In genomic region chr13:19162120-19162519, GRCm38 (mm10) we compare ENCODE assay signal across 20 mouse cellular contexts.
DNase-seq lines count a peak whose midpoint lies in the region; ATAC-seq and TF ChIP-seq lines count a peak whose summit lies in the region.
"Had no signal": no experiment of that assay in that cellular context is flagged by ENCODE, and none has a peak within 500 bp of the region (broad histone marks: within the 10 kb centered on the region; RNA-seq: fewer than 3 reads in every experiment).

No protein-coding gene starts in this region.

- H3K4me3 ChIP-seq in forebrain, embryonic 14.5 days (ENCODE audit: low read depth, low read length), result no peak overlapping the region
- no peak overlapping the region for H3K4me3 ChIP-seq in hindbrain, postnatal 0 days (ENCODE audit: low read length)
- H3K4me3 ChIP-seq: heart, embryonic 15.5 days; intestine, embryonic 15.5 days; kidney, embryonic 15.5 days; limb, embryonic 12.5 days; midbrain, embryonic 15.5 days; myocyte had no signal

- peak; percentile 96 for ATAC-seq in inflammation-experienced regulatory T-cells, adult 6 months
- no peak for ATAC-seq in forebrain, embryonic 14.5 days
- ATAC-seq in hindbrain, postnatal 0 days, result no peak
- ATAC-seq: intestine, embryonic 15.5 days; midbrain, embryonic 15.5 days had no signal

- no peaks in the 10 kb centered on the region for H3K4me1 ChIP-seq in forebrain, embryonic 14.5 days (ENCODE audit: control insufficient read depth, insufficient read depth, low read length)
- no peaks in the 10 kb centered on the region for H3K4me1 ChIP-seq in hindbrain, postnatal 0 days (ENCODE audit: insufficient read depth, low read length)
- H3K4me1 ChIP-seq: heart, embryonic 15.5 days; intestine, embryonic 15.5 days; kidney, embryonic 15.5 days; limb, embryonic 12.5 days; midbrain, embryonic 15.5 days had no signal

- H3K9me3 ChIP-seq in forebrain, embryonic 14.5 days (replicated peaks; ENCODE audit: control insufficient read depth, low read length), result no peaks in the 10 kb centered on the region
- H3K9me3 ChIP-seq in hindbrain, postnatal 0 days (ENCODE audit: low read length), result no peaks in the 10 kb centered on the region
- H3K9me3 ChIP-seq: heart, embryonic 15.5 days; intestine, embryonic 15.5 days; kidney, embryonic 15.5 days; limb, embryonic 12.5 days; midbrain, embryonic 15.5 days had no signal

- no peaks in the 10 kb centered on the region for H3K36me3 ChIP-seq in forebrain, embryonic 14.5 days (ENCODE audit: control insufficient read depth, insufficient read depth, low read length)
- no peaks in the 10 kb centered on the region for H3K36me3 ChIP-seq in hindbrain, postnatal 0 days (ENCODE audit: insufficient read depth, low read length)
- H3K36me3 ChIP-seq: heart, embryonic 15.5 days; intestine, embryonic 15.5 days; kidney, embryonic 15.5 days; limb, embryonic 12.5 days; midbrain, embryonic 15.5 days had no signal

- H3K27me3 ChIP-seq in forebrain, embryonic 14.5 days (replicated peaks; ENCODE audit: control insufficient read depth, insufficient read depth, low read length), result no peaks in the 10 kb centered on the region
- H3K27me3 ChIP-seq in hindbrain, postnatal 0 days (ENCODE audit: insufficient read depth, low read length), result no peaks in the 10 kb centered on the region
- H3K27me3 ChIP-seq: CH12.LX; heart, embryonic 15.5 days; intestine, embryonic 15.5 days; kidney, embryonic 15.5 days; limb, embryonic 12.5 days; midbrain, embryonic 15.5 days had no signal

- H3K4me2 ChIP-seq in forebrain, embryonic 14.5 days (ENCODE audit: low read length), result no peak overlapping the region
- H3K4me2 ChIP-seq in hindbrain, postnatal 0 days (ENCODE audit: low read depth, low read length), result no peak overlapping the region
- H3K4me2 ChIP-seq: heart, embryonic 15.5 days; intestine, embryonic 15.5 days; kidney, embryonic 15.5 days; limb, embryonic 12.5 days; midbrain, embryonic 15.5 days had no signal

- no peak overlapping the region for H3K9ac ChIP-seq in forebrain, embryonic 14.5 days (ENCODE audit: low read length)
- H3K9ac ChIP-seq in hindbrain, postnatal 0 days (replicated peaks; ENCODE audit: low read length), result no peak overlapping the region
- H3K9ac ChIP-seq: heart, embryonic 15.5 days; intestine, embryonic 15.5 days; kidney, embryonic 15.5 days; limb, embryonic 12.5 days; liver, embryonic 14.5 days; midbrain, embryonic 15.5 days had no signal

- WGBS in forebrain, embryonic 14.5 days, result 86% methylated on average over 6 of the region's 6 CpGs
- 83% methylated on average over 6 of the region's 6 CpGs for WGBS in hindbrain, postnatal 0 days

- no peak overlapping the region for H3K27ac ChIP-seq in forebrain, embryonic 14.5 days (ENCODE audit: low read depth, low read length)
- H3K27ac ChIP-seq in hindbrain, postnatal 0 days, result no peak overlapping the region
- H3K27ac ChIP-seq: heart, embryonic 15.5 days; intestine, embryonic 15.5 days; kidney, embryonic 15.5 days; limb, embryonic 12.5 days; liver, embryonic 14.5 days; midbrain, embryonic 15.5 days had no signal

- no peak for TF ChIP-seq CTCF in hindbrain, postnatal 0 days (IDR thresholded peaks at IDR 0.05; ENCODE audit: low read depth)

- peak; percentile 74 for DNase-seq in CD4-positive helper T cell, adult 2 months (ENCODE audit: low read depth, low spot score)
- DNase-seq in CD8-positive naive resting alpha-beta T cell, adult 2 months (ENCODE audit: low read depth in 2 of 2, low spot score in 2 of 2), result peak; percentile 20 to 64
- peak; percentile 64 for DNase-seq in thymus, postnatal 0 days (ENCODE audit: low spot score)
- no peak for DNase-seq in frontal cortex, postnatal 10 days (ENCODE audit: low spot score in 2 of 2)
- DNase-seq in forebrain, embryonic 14.5 days (ENCODE audit: low spot score), result no peak
- DNase-seq in hindbrain, postnatal 0 days (ENCODE audit: low spot score), result no peak
- DNase-seq in adrenal gland, postnatal 14 days, result no peak
- DNase-seq: cerebellum, adult 8-10 months; heart, adult 18-20 months; kidney, postnatal 4 days; right cerebral cortex, postnatal 25 days had no signal

Comparison
In these comparisons a context has a peak if more than half of its experiments do, and no peak if none do; other contexts are left out.
1. DNase-seq: peak in CD4-positive helper T cell, adult 2 months (single experiment), CD8-positive naive resting alpha-beta T cell, adult 2 months (2 of 2) and thymus, postnatal 0 days (single experiment); none in frontal cortex, postnatal 10 days (0 of 2), forebrain, embryonic 14.5 days (single experiment), hindbrain, postnatal 0 days (single experiment) and adrenal gland, postnatal 14 days (single experiment).